Mouse (Mus musculus) neural tube, embryonic 15.5 days (tissue): ENCODE measurements around the gene Glmn. TPM values are rescaled to one million over a fixed set of nuclear protein-coding genes. Genes with fewer than 3 reads are reported as not detected.

Experiments used
- ATAC-seq: fragments of 200-750 bp; cut with Nextera tagmentation; 2 replicates; pipeline ENCODE4 v1.8.0; 2017; ENCODE audit warnings: mild to moderate bottlenecking, moderate TSS enrichment, moderate library complexity; ENCODE audit not compliant: low FRiP score
- H3K27ac ChIP-seq: fragments of 300-500 bp; sonication (generic); replicated peaks from 2 replicates; pipeline ENCODE4 v1.5.1; 2015; ENCODE audit warnings: mild to moderate bottlenecking, inconsistent platforms
- H3K27me3 ChIP-seq: fragments of 300-500 bp; sonication (generic); replicated peaks from 2 replicates; pipeline ENCODE4 v1.6.1; 2015; ENCODE audit warnings: inconsistent platforms
- H3K36me3 ChIP-seq: fragments of 300-500 bp; sonication (generic); 2 replicates; pipeline ENCODE4 v1.6.1; 2015; ENCODE audit warnings: inconsistent platforms
- H3K4me1 ChIP-seq: fragments of 300-500 bp; sonication (generic); 2 replicates; pipeline ENCODE4 v1.6.1; 2015; ENCODE audit warnings: inconsistent platforms
- H3K4me2 ChIP-seq: fragments of 300-500 bp; sonication (generic); 2 replicates; pipeline ENCODE4 v1.6.1; 2015; ENCODE audit warnings: inconsistent platforms, mild to moderate bottlenecking, moderate library complexity
- H3K4me3 ChIP-seq: fragments of 300-500 bp; sonication (generic); replicated peaks from 2 replicates; pipeline ENCODE4 v1.5.1; 2015; ENCODE audit warnings: mild to moderate bottlenecking, inconsistent platforms
- H3K9ac ChIP-seq: fragments of 300-500 bp; sonication (generic); replicated peaks from 2 replicates; pipeline ENCODE4 v1.6.1; 2015; ENCODE audit warnings: mild to moderate bottlenecking, inconsistent platforms
- H3K9me3 ChIP-seq: fragments of 300-500 bp; sonication (generic); replicated peaks from 2 replicates; pipeline ENCODE4 v1.6.1; 2016; ENCODE audit warnings: inconsistent platforms
- WGBS: fragments of 180-500 bp; shearing (Covaris S2); methylation state at CpG from one replicate; pipeline ENCODE4 v1.1.7; 2015; ENCODE audit warnings: mixed read lengths; 5-methylcytosine and 5-hydroxymethylcytosine counted together
- polyA plus RNA-seq: library from polyadenylated mRNA; unstranded; fragments of >200 nt; fragmentation: Nextera tagmentation; extraction: Ambion mirVana; gene quantifications from 2 replicates; pipeline ENCODE4 v1.2.1, GENCODE M21; 2015

The Glmn gene
- polyA plus RNA-seq: 31.8 and 37.4 TPM in 2 replicates

DNA sequence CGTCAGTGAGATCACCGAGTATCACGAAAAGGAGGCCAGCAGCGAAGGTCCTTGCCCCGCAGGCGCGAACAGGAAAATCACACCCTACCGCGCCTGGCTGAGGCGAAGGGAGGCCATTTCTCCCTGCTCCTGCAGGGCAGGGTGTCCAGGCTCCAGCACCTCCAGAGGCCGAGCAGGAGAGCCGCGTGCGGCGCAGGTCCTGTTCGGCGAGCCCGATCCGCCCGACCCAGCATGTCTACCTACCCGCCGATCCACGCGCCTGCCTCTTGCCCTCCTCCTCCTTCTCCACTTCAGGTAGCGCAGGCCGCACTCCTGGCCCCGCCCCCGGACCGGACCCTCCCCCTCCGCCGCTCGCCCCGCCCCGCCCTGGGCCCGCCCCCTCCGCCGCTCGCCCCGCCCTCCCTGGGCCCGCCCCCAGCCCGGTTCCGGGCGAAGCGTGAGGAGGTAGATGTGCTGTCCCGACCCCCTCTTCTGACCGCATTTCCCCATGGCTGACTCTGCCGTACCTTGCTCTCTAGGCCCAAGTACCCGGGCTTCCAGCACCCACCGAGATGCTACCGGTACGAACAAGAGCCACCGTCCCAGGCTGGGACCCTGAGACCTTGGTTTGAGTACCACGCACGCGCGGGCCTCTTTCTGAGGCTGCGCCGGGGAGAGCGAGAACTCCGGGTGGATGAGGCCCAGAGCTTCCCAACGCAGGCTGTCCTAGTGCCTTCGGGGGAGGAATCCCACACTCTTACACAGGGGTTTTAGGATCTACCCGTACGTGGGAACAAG, at the start of gene Glmn, which contains the start of gene Rpap2:
TSS of gene Glmn (minus strand) at position 588 of the 777 bp plus-strand sequence.
TSS of gene Rpap2 (plus strand) at position 73 of the 777 bp plus-strand sequence.
- Histone ChIP-seq H3K9me3 (no peaks in the 10 kb centered on the region), H3K4me1 (peaks cover 18% of the 10 kb centered on the region), H3K36me3 (peaks cover 13% of the 10 kb centered on the region), H3K4me3 (peak within 1 kb of the TSS; percentile 86), H3K27me3 (no peaks in the 10 kb centered on the region), H3K27ac (peak within 1 kb of the TSS; percentile 94), H3K9ac (peak within 1 kb of the TSS; percentile 77), H3K4me2 (peak within 1 kb of the TSS; percentile 65)
- WGBS: under 1% methylated on average over 63 of the region's 64 CpGs
- ATAC-seq: peak; percentile 97

GRCm38 (mm10) chr5:107645935-107646334, 48.2 kb upstream of the Glmn start:
- ATAC-seq: no peak
- WGBS: 90% methylated on average over 2 of the region's 2 CpGs
- Histone ChIP-seq H3K27ac (no peak overlapping the region), H3K4me3 (no peak overlapping the region), H3K9me3 (no peaks in the 10 kb centered on the region), H3K9ac (no peak overlapping the region), H3K4me1 (no peaks in the 10 kb centered on the region), H3K36me3 (peaks cover 9% of the 10 kb centered on the region), H3K4me2 (no peak overlapping the region), H3K27me3 (no peaks in the 10 kb centered on the region)

DNA sequence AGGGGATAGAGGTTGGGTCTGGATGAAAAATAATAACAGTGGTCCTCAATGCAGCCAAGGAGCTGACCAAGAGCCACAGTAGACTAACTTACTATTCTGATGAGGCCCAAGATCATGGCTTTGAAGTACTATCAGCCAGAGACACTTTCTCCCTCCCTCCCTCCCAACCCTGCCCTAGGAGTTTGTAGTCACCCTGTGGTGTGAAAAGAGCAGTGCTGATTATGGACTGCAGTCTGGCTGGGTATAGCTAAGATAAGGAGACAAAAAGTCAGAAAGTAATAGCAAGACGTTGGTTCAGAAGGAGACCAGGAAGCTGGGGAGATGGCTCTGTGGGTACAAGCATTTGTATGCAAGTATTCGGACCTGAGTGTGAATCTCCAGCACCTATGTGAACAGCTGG, 46.9 kb upstream of the Glmn start:
- Histone ChIP-seq H3K4me3 (no peak overlapping the region), H3K9ac (no peak overlapping the region), H3K36me3 (peaks cover 9% of the 10 kb centered on the region), H3K4me1 (no peaks in the 10 kb centered on the region), H3K27ac (no peak overlapping the region), H3K4me2 (no peak overlapping the region), H3K9me3 (no peaks in the 10 kb centered on the region), H3K27me3 (no peaks in the 10 kb centered on the region)
- no peak for ATAC-seq
- WGBS: 95% methylated on average over 2 of the region's 2 CpGs

- no peak overlapping the region for H3K9ac ChIP-seq
- 89% methylated on average over 8 of the region's 8 CpGs for WGBS
- ATAC-seq: no peak
- no peak overlapping the region for H3K27ac ChIP-seq
- no peaks in the 10 kb centered on the region for H3K27me3 ChIP-seq
- no peak overlapping the region for H3K4me2 ChIP-seq
- peaks cover 8% of the 10 kb centered on the region for H3K36me3 ChIP-seq
- H3K4me3 ChIP-seq: no peak overlapping the region
- no peaks in the 10 kb centered on the region for H3K4me1 ChIP-seq
- no peaks in the 10 kb centered on the region for H3K9me3 ChIP-seq
These were observed 40.7 kb upstream of the Glmn start for GRCm38 (mm10) chr5:107638366-107638765.

DNA sequence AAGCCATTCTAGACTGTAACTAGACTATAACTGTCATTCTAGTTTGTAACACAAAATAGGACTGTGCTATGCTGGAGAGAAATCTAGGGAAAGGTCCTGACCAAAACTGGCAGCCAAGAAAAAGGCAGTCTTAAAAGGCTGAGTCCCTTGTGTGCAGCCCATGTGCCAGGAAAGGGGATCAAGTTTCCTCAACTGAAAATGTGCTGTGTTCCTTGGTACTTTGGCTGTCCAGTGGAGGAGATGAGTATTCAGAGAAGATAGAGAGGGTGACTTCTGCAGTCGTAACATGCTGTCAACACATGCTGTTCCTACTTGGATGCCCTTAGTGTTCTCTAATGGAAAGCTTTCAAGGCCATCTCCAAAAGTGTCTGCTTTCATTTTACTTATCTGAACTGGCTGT, 39.4 kb upstream of the Glmn start:
- Histone ChIP-seq H3K4me3 (no peak overlapping the region), H3K27ac (no peak overlapping the region), H3K4me1 (no peaks in the 10 kb centered on the region), H3K9ac (no peak overlapping the region), H3K36me3 (peaks cover 7% of the 10 kb centered on the region), H3K9me3 (no peaks in the 10 kb centered on the region), H3K4me2 (no peak overlapping the region), H3K27me3 (no peaks in the 10 kb centered on the region)
- 97% methylated on average over 1 of the region's 1 CpGs for WGBS
- ATAC-seq: no peak

DNA sequence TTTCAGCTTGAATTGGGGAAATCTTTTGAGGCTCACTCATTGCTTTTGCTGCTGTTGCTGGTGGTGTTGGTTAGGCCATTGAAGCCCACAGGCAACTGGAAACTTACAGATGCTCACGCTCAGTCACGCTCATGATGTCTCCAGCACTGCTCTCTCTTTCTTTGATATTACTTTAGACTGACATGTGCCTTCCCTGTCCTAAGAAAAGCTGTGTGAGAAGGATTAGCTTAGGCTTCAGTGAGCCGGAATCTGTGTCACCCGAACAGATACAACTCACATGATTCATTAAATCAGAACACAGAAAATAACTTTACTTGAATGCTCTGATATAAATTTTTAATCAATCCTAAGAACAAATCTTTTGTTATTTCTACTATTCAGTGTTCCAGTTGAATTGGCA, 36.0 kb upstream of the Glmn start:
- Histone ChIP-seq H3K9me3 (no peaks in the 10 kb centered on the region), H3K4me1 (no peaks in the 10 kb centered on the region), H3K27me3 (no peaks in the 10 kb centered on the region), H3K36me3 (peaks cover 18% of the 10 kb centered on the region), H3K27ac (no peak overlapping the region), H3K9ac (no peak overlapping the region), H3K4me3 (no peak overlapping the region), H3K4me2 (no peak overlapping the region)
- no peak for ATAC-seq
- 97% methylated on average over 4 of the region's 4 CpGs for WGBS

DNA sequence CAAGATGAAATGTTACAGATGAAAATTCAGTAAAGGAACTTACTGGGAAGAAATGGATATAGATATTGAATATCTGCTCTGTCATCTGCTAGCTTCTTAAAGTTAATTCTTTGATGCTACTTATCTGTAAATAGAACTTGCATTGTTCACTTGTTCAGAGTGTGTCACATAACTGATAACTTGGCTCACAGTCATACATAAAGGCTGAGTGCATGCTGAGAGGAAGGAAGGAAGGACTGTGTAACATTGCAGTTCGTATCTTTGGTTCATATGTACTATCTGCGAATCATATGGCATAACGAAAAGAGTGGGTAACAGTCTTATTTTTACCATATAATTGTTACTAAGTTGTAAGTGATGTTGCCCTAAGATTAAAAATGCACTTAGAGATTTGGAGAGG, 23.6 kb upstream of the Glmn start:
- WGBS: 93% methylated on average over 3 of the region's 3 CpGs
- H3K36me3 ChIP-seq: peaks cover 37% of the 10 kb centered on the region

DNA sequence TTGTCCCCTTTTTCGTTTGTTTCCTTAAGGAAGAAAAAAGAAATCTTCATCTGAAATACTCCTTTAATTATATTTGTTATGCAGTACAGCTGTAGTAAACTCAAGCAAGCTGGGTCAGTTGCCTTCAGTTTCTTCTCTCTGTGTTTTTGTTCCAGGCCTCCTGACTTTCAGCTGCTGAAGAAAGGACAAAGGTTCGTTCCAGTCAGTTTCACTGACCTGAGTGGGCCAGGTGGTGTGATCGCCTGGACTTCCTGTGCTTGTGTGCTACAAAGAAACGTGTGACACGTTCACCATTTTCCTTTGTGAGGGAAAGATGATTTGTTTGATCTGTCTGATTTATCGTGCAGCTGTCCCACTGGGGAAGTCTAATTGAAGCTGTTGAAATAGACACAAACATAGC, 20.3 kb upstream of the Glmn start:
- Histone ChIP-seq H3K9me3 (no peaks in the 10 kb centered on the region), H3K4me3 (no peak overlapping the region), H3K4me2 (no peak overlapping the region), H3K36me3 (peaks cover 47% of the 10 kb centered on the region), H3K9ac (no peak overlapping the region), H3K27ac (no peak overlapping the region), H3K27me3 (no peaks in the 10 kb centered on the region), H3K4me1 (no peaks in the 10 kb centered on the region)
- WGBS: 77% methylated on average over 6 of the region's 6 CpGs
- ATAC-seq: no peak

More for the DNA sequence above, 23.6 kb upstream of the Glmn start:
- no peak overlapping the region for H3K4me3 ChIP-seq
- no peak overlapping the region for H3K9ac ChIP-seq
- no peak overlapping the region for H3K4me2 ChIP-seq
- ATAC-seq: no peak
- H3K27ac ChIP-seq: no peak overlapping the region
- no peaks in the 10 kb centered on the region for H3K4me1 ChIP-seq
- no peaks in the 10 kb centered on the region for H3K9me3 ChIP-seq
- no peaks in the 10 kb centered on the region for H3K27me3 ChIP-seq

- Histone ChIP-seq H3K27me3 (no peaks in the 10 kb centered on the region), H3K4me3 (no peak overlapping the region), H3K4me2 (no peak overlapping the region), H3K27ac (no peak overlapping the region), H3K9ac (no peak overlapping the region), H3K36me3 (peaks cover 30% of the 10 kb centered on the region), H3K9me3 (no peaks in the 10 kb centered on the region), H3K4me1 (no peaks in the 10 kb centered on the region)
- 0% methylated on average over 2 of the region's 2 CpGs for WGBS
- peak; percentile 69; the same call in 1 of the 2 replicates for ATAC-seq
These were observed 13.5 kb upstream of the Glmn start for GRCm38 (mm10) chr5:107611224-107611623.

DNA sequence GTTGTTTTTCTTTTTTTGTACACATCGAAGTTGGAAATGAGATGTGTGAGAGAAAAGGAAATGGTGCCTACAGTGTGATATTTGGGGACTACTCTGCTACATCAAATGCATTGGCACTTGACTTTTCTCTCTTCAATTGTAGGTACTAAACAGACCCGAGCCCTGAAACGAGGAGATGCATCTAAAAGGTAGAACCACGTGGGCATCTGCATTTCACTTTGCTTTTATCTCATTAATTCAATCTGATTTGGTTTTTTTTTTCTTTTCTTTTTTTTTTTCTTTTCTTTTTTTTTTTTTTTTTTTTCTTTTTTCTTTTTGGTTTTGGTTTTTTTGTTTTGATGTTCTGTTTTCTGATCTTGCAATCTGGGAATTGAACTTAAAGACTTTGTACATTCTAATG, 692 bp upstream of the Glmn start:
- H3K4me1 ChIP-seq: peaks cover 13% of the 10 kb centered on the region
- H3K4me2 ChIP-seq: peak overlapping the region; percentile 65
- 13% methylated on average over 4 of the region's 4 CpGs for WGBS
- H3K9me3 ChIP-seq: no peaks in the 10 kb centered on the region
- no peaks in the 10 kb centered on the region for H3K27me3 ChIP-seq
- H3K9ac ChIP-seq: peak overlapping the region; percentile 77
- no peak overlapping the region for H3K27ac ChIP-seq
- peaks cover 16% of the 10 kb centered on the region for H3K36me3 ChIP-seq
- H3K4me3 ChIP-seq: peak overlapping the region; percentile 86
- no peak for ATAC-seq

DNA sequence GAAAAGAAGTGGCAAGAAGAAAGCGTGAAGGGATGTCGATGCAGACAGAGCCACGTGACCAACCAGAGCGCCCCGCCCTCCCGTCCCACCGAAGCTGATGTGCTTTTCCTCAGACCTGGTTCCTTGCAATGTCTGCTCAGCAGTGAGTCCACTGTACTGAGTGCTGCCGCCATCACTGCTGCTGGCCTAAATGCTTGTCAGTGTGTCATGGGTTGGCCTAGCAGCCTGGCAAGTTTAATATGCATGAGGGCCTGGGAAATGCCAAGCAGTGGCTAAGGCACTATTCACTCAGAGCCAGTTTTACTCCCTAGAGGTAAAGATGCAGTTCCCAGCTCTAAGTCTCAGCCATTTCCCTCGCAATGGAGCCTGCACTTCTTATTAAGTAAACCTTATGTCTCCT, 28.5 kb downstream of the Glmn start:
- Histone ChIP-seq H3K4me3 (no peak overlapping the region), H3K27me3 (no peaks in the 10 kb centered on the region), H3K36me3 (peaks cover 52% of the 10 kb centered on the region), H3K27ac (no peak overlapping the region), H3K9ac (no peak overlapping the region), H3K4me1 (no peaks in the 10 kb centered on the region), H3K4me2 (no peak overlapping the region), H3K9me3 (no peaks in the 10 kb centered on the region)
- 91% methylated on average over 9 of the region's 9 CpGs for WGBS
- peak; percentile 55; the same call in 1 of the 2 replicates for ATAC-seq

- no peak overlapping the region for H3K27ac ChIP-seq
- H3K9me3 ChIP-seq: no peaks in the 10 kb centered on the region
- no peak for ATAC-seq
- no peaks in the 10 kb centered on the region for H3K4me1 ChIP-seq
- peaks cover 49% of the 10 kb centered on the region for H3K36me3 ChIP-seq
- WGBS: 83% methylated on average over 3 of the region's 3 CpGs
- H3K9ac ChIP-seq: no peak overlapping the region
- H3K4me2 ChIP-seq: no peak overlapping the region
- no peak overlapping the region for H3K4me3 ChIP-seq
- no peaks in the 10 kb centered on the region for H3K27me3 ChIP-seq
These were observed 40.7 kb downstream of the Glmn start for GRCm38 (mm10) chr5:107556969-107557368.
